Mouse (Mus musculus) lung, postnatal 0 days (tissue): ENCODE results near the gene Armh2. TPM values are rescaled to one million over a fixed set of nuclear protein-coding genes. Genes with fewer than 3 reads are reported as not detected.
A peak's percentile ranks its signal among the peaks of the same experiment; 100 is the strongest.

Experiments used
- ATAC-seq: fragments of 200-750 bp; cut with Nextera tagmentation; 2 replicates; pipeline ENCODE4 v1.8.0; 2017; ENCODE audit warnings: moderate library complexity
- DNase-seq: peaks from one replicate; pipeline ENCODE4 v3.0.0-alpha.2; 2016; ENCODE audit warnings: low spot score
- H3K27ac ChIP-seq: fragments of 300-500 bp; sonication (generic); 2 replicates; pipeline ENCODE4 v1.5.1; 2014; ENCODE audit warnings: antibody characterized with exemption, mild to moderate bottlenecking, low read length, mixed read lengths
- H3K27me3 ChIP-seq: fragments of 300-500 bp; sonication (generic); replicated peaks from 2 replicates; pipeline ENCODE4 v1.6.1; 2014; ENCODE audit warnings: low read length, mixed read lengths; ENCODE audit not compliant: insufficient read depth
- H3K36me3 ChIP-seq: fragments of 300-500 bp; sonication (generic); 2 replicates; pipeline ENCODE4 v1.6.1; 2014; ENCODE audit warnings: low read length, mixed read lengths; ENCODE audit not compliant: insufficient read depth
- H3K4me1 ChIP-seq: fragments of 300-500 bp; sonication (generic); 2 replicates; pipeline ENCODE4 v1.6.1; 2014; ENCODE audit warnings: antibody characterized with exemption, low read depth, low read length, mixed read lengths; ENCODE audit not compliant: insufficient read depth
- H3K4me2 ChIP-seq: fragments of 300-500 bp; sonication (generic); replicated peaks from 2 replicates; pipeline ENCODE4 v1.6.1; 2014; ENCODE audit warnings: low read depth, mild to moderate bottlenecking, low read length, moderate library complexity, mixed read lengths
- H3K4me3 ChIP-seq: fragments of 300-500 bp; sonication (generic); 2 replicates; pipeline ENCODE4 v1.5.1; 2014; ENCODE audit warnings: low read depth, low read length
- H3K9ac ChIP-seq: fragments of 300-500 bp; sonication (generic); replicated peaks from 2 replicates; pipeline ENCODE4 v1.6.1; 2014; ENCODE audit warnings: low read depth, mild to moderate bottlenecking
- H3K9me3 ChIP-seq: fragments of 300-500 bp; sonication (generic); 2 replicates; pipeline ENCODE4 v1.6.1; 2016; ENCODE audit warnings: low read length, mixed read lengths
- CTCF ChIP-seq: IDR thresholded peaks from 2 replicates; pipeline ENCODE4 v1.5.1; 2016; ENCODE audit warnings: antibody characterized with exemption, mild to moderate bottlenecking
- EP300 ChIP-seq: IDR thresholded peaks from 2 replicates; pipeline ENCODE4 v1.6.1; 2016; ENCODE audit warnings: antibody characterized with exemption, mild to moderate bottlenecking, control low read depth
- WGBS: fragments of 180-500 bp; shearing (Covaris S2); extraction: QIAGEN DNeasy Blood & Tissue Kit; methylation state at CpG from one replicate; pipeline ENCODE4 v1.1.7; 2014; 5-methylcytosine and 5-hydroxymethylcytosine counted together
- polyA plus RNA-seq: library from polyadenylated mRNA; unstranded; fragments of >200 nt; fragmentation: Nextera tagmentation; extraction: Ambion mirVana; gene quantifications from 2 replicates; pipeline ENCODE4 v1.2.1, GENCODE M21; 2015

The Armh2 gene
- polyA plus RNA-seq, result not detected in 2 replicates

DNA sequence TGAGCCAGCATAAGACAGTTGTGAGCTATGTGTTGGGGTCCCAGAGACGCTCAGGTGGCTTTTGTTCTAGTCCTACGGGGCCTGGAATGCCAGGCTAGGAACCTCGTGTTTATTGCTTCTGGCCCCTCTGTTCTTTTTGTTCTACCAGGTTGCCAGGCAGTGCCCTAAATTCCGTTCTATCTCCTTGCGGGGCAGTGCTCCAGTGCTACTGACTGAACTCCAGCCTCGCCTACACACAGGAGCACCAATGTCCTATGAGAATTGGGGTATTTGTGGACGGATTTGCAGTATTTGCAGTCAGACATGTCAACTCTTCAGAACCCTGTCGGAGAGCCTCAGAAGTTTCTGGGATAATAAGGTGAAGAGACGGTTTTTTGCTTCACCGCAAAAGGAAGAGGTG lies at the start of gene Armh2:
Armh2 (plus strand) TSS at position 205 of the 400 bp plus-strand sequence.
- Histone ChIP-seq H3K4me2 (no peak within 1 kb of the TSS), H3K9ac (no peak within 1 kb of the TSS), H3K36me3 (no peaks in the 10 kb centered on the region), H3K9me3 (no peaks in the 10 kb centered on the region), H3K27me3 (no peaks in the 10 kb centered on the region), H3K4me3 (no peak within 1 kb of the TSS), H3K27ac (no peak within 1 kb of the TSS), H3K4me1 (no peaks in the 10 kb centered on the region)
- no peak for DNase-seq
- no peak for TF ChIP-seq EP300
- no peak for ATAC-seq
- WGBS, result 91% methylated on average over 10 of the region's 10 CpGs

DNA sequence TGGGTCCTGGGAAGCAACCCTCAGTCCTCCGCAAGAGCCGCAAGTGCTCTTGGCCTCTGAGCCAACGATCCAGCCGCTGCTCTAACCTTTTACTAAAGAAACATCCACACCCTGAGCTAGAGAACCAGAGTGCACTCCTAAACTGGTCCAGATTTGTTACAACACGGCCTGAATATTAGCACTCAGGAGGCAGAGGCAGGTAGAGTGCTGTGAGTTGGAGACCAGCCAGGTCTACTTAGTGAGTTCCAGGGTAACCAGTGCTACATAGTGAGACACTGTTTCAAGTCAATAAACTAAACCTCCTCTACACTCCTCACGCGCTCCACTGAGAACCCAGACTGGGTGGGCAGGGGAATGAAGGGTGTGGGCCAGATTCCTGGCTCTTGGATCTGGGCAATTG lies 47.7 kb upstream of the Armh2 start:
- no peaks in the 10 kb centered on the region for H3K9me3 ChIP-seq
- no peak overlapping the region for H3K9ac ChIP-seq
- H3K36me3 ChIP-seq, result no peaks in the 10 kb centered on the region
- H3K4me3 ChIP-seq, result no peak overlapping the region
- TF ChIP-seq CTCF (no peak), EP300 (no peak)
- H3K27ac ChIP-seq, result no peak overlapping the region
- peak; percentile 43; the same call in 1 of the 2 replicates for ATAC-seq
- no peak overlapping the region for H3K4me2 ChIP-seq
- no peaks in the 10 kb centered on the region for H3K4me1 ChIP-seq
- DNase-seq, result peak; percentile 37
- no peaks in the 10 kb centered on the region for H3K27me3 ChIP-seq
- WGBS, result 64% methylated on average over 7 of the region's 7 CpGs

DNA sequence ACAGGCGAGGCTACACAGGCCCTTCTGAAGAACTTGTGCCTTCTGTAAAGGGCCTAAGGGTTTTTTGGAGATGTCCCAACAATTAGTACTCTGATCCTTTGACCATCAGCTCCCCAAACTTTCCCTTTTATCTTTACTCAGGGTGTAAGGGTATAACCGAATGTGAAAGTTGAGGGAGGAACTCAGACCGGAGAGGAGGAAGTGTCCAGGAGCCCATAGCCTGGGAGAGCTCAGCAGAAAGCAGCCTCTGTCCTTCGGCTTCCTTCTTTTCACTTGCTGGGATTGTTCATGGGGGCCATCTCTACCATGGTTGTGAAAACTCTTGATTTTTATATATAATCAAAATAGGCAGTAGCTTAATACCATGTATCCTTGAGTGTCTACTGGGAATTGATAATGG lies 42.3 kb upstream of the Armh2 start:
- Histone ChIP-seq H3K4me2 (no peak overlapping the region), H3K9ac (no peak overlapping the region), H3K4me1 (no peaks in the 10 kb centered on the region), H3K9me3 (no peaks in the 10 kb centered on the region), H3K27me3 (no peaks in the 10 kb centered on the region), H3K4me3 (no peak overlapping the region), H3K36me3 (no peaks in the 10 kb centered on the region), H3K27ac (no peak overlapping the region)
- no peak for DNase-seq
- no peak for ATAC-seq
- TF ChIP-seq EP300 (no peak), CTCF (no peak)
- WGBS, result 87% methylated on average over 4 of the region's 4 CpGs

DNA sequence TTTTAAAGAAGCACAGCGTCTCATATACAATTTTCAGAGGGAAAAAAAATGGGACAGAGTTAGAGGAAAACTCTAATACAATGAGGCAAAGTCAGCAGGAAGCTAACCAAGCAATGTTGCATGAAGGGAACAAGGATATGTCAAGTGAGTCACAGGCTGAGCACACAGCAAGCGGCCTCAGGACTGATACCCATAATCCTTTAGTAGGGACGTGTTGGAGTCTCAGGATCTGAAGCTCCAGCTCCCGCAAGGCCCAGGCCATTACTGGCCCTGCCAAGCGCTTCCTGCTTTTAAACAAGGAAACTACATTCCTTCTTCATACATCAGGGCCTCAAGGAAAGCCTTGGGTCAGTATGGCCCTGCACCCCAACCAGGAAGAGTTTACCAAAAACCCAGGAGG lies 38.9 kb upstream of the Armh2 start:
- TF ChIP-seq EP300, result no peak
- H3K36me3 ChIP-seq, result no peaks in the 10 kb centered on the region
- no peak overlapping the region for H3K4me3 ChIP-seq
- DNase-seq (no peak), ATAC-seq (no peak)
- WGBS, result 64% methylated on average over 5 of the region's 5 CpGs
- no peak overlapping the region for H3K27ac ChIP-seq
- no peaks in the 10 kb centered on the region for H3K4me1 ChIP-seq
- no peaks in the 10 kb centered on the region for H3K9me3 ChIP-seq
- no peak overlapping the region for H3K9ac ChIP-seq
- H3K27me3 ChIP-seq, result no peaks in the 10 kb centered on the region
- H3K4me2 ChIP-seq, result no peak overlapping the region

DNA sequence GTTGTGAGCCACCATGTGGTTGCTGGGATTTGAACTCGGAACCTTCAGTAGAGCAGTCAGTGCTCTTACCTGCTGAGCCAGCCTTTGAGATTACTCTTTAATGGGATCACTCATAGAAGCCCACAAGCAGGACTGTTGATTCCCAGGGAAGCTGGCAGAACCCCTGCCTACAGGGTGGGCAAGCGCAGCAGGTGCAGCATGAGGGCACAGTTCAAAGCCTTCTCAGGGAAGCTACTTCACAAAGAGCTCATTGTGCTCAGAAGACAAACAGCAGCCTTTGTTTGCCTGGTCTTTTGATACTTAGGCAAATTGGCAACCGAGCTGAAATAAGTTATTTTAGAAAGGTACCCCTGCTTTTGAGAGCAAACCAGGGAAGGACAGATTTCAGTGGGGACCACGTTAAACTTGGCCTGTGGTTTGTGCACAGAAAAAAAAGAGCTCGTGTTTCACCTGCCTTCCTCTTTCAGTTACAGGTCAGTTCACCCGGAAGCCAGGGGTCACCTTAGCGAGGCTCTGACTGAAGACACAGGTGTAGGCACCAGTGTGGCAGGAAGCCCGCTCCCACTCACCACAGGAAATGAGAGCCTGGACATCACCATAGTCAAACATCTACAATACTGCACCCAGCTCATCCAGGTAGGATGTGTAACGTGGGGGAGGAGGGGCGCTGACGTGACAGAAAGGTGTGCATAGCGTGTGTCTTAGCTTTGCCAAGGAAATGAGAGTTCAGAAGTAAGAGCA lies 31.2 kb upstream of the Armh2 start:
- Histone ChIP-seq H3K9ac (no peak overlapping the region), H3K27me3 (no peaks in the 10 kb centered on the region), H3K4me2 (no peak overlapping the region), H3K4me1 (no peaks in the 10 kb centered on the region; the same call in 1 of the 2 replicates), H3K4me3 (no peak overlapping the region), H3K9me3 (no peaks in the 10 kb centered on the region), H3K36me3 (no peaks in the 10 kb centered on the region), H3K27ac (no peak overlapping the region)
- DNase-seq (no peak), ATAC-seq (no peak)
- WGBS, result 56% methylated on average over 12 of the region's 12 CpGs
- no peak for TF ChIP-seq EP300
- no peak for TF ChIP-seq CTCF

DNA sequence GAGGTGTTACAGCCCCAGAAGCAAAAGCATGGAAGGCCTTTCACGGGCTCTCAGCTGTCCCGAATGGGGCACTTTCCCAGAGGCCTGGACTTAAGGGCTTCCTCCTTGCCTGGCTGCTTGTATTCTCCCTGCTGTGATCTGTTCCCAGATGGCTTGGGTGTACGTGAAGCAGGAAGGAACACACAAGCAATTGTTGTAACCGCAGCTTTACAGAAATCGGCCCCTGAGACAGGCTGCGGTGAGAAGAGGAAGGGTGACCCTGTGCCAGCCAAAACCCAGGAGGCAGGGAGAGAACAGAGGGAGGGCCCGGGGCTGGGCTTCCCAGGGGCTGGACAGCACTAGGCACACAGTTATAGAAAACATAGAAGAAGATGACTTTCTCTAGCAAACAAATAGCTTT lies 30.1 kb upstream of the Armh2 start:
- Histone ChIP-seq H3K9ac (no peak overlapping the region), H3K27me3 (no peaks in the 10 kb centered on the region), H3K9me3 (no peaks in the 10 kb centered on the region), H3K36me3 (no peaks in the 10 kb centered on the region), H3K27ac (no peak overlapping the region), H3K4me2 (no peak overlapping the region), H3K4me1 (no peaks in the 10 kb centered on the region; the same call in 1 of the 2 replicates), H3K4me3 (no peak overlapping the region)
- 34% methylated on average over 7 of the region's 7 CpGs for WGBS
- no peak for DNase-seq
- TF ChIP-seq CTCF (no peak), EP300 (no peak)
- 0 out of 2 replicates have a peak, but pooled peaks have one; percentile 15 for ATAC-seq
